Mouse (Mus musculus) midbrain, embryonic 16.5 days (tissue): ENCODE data around the gene Slc22a22. TPM values are rescaled to one million over a fixed set of nuclear protein-coding genes. Genes with fewer than 3 reads are reported as not detected.

Experiments used
- ATAC-seq: fragments of 200-750 bp; cut with Nextera tagmentation; 2 replicates; pipeline ENCODE4 v1.8.0; 2017; ENCODE audit warnings: moderate TSS enrichment
- H3K27ac ChIP-seq: fragments of 300-500 bp; sonication (generic); 2 replicates; pipeline ENCODE4 v1.5.1; 2014; ENCODE audit warnings: mild to moderate bottlenecking, low read length, mixed read lengths
- H3K27me3 ChIP-seq: fragments of 300-500 bp; sonication (generic); 2 replicates; pipeline ENCODE4 v1.6.1; 2014; ENCODE audit warnings: low read depth, low read length, mixed read lengths; ENCODE audit not compliant: control insufficient read depth, insufficient read depth
- H3K36me3 ChIP-seq: fragments of 300-500 bp; sonication (generic); 2 replicates; pipeline ENCODE4 v1.6.1; 2014; ENCODE audit warnings: mild to moderate bottlenecking, low read length, moderate library complexity, mixed read lengths; ENCODE audit not compliant: control insufficient read depth, insufficient read depth
- H3K4me1 ChIP-seq: fragments of 300-500 bp; sonication (generic); 2 replicates; pipeline ENCODE4 v1.6.1; 2014; ENCODE audit warnings: mild to moderate bottlenecking, low read length, mixed read lengths; ENCODE audit not compliant: control insufficient read depth, insufficient read depth
- H3K4me2 ChIP-seq: fragments of 300-500 bp; sonication (generic); 2 replicates; pipeline ENCODE4 v1.6.1; 2014; ENCODE audit warnings: mild to moderate bottlenecking, low read length, mixed read lengths
- H3K4me3 ChIP-seq: fragments of 300-500 bp; sonication (generic); 2 replicates; pipeline ENCODE4 v1.5.1; 2014; ENCODE audit warnings: low read depth, mild to moderate bottlenecking, low read length, moderate library complexity, mixed read lengths
- H3K9ac ChIP-seq: fragments of 300-500 bp; sonication (generic); 2 replicates; pipeline ENCODE4 v1.6.1; 2014; ENCODE audit warnings: low read depth, low read length, mixed read lengths
- H3K9me3 ChIP-seq: fragments of 300-500 bp; sonication (generic); replicated peaks from 2 replicates; pipeline ENCODE4 v1.6.1; 2014; ENCODE audit warnings: mild to moderate bottlenecking, low read length, mixed read lengths; ENCODE audit not compliant: control insufficient read depth, poor library complexity, severe bottlenecking
- WGBS: fragments of 180-500 bp; shearing (Covaris S2); extraction: QIAGEN DNeasy Blood & Tissue Kit; methylation state at CpG from one replicate; pipeline ENCODE4 v1.1.7; 2014; 5-methylcytosine and 5-hydroxymethylcytosine counted together
- polyA plus RNA-seq: library from polyadenylated mRNA; unstranded; fragments of >200 nt; fragmentation: Nextera tagmentation; extraction: Ambion mirVana; gene quantifications from 2 replicates; pipeline ENCODE4 v1.2.1, GENCODE M21; 2015

Slc22a22 gene
- polyA plus RNA-seq, 1 experiment from 2014 or later = not detected

DNA sequence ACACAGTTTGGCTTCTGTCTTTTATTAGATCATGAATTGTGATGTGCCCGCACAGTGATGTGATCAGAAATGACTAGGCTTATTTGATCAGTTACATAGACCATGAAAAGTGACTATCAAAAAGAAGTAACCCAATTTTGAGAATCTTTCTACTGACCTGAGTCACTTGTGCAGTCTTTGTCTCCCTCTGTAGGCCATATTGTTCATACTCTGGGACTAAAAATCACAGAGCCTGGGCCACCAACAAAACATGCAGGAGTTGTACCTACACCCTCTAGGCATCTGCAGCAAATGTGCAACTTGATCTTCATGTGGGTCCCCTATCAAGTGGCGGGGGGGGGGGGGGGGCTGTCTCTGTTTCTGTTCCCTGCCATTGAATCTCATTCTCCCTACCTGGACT lies 68.9 kb downstream of the Slc22a22 start:
- H3K9me3 ChIP-seq = no peaks in the 10 kb centered on the region
- no peak overlapping the region for H3K9ac ChIP-seq
- no peak overlapping the region for H3K4me2 ChIP-seq
- H3K36me3 ChIP-seq = no peaks in the 10 kb centered on the region
- no peak overlapping the region for H3K27ac ChIP-seq
- WGBS = 33% methylated on average over 2 of the region's 2 CpGs
- H3K4me1 ChIP-seq = no peaks in the 10 kb centered on the region
- no peak overlapping the region for H3K4me3 ChIP-seq
- H3K27me3 ChIP-seq = no peaks in the 10 kb centered on the region
- peak; percentile 54; the same call in 1 of the 2 replicates for ATAC-seq

DNA sequence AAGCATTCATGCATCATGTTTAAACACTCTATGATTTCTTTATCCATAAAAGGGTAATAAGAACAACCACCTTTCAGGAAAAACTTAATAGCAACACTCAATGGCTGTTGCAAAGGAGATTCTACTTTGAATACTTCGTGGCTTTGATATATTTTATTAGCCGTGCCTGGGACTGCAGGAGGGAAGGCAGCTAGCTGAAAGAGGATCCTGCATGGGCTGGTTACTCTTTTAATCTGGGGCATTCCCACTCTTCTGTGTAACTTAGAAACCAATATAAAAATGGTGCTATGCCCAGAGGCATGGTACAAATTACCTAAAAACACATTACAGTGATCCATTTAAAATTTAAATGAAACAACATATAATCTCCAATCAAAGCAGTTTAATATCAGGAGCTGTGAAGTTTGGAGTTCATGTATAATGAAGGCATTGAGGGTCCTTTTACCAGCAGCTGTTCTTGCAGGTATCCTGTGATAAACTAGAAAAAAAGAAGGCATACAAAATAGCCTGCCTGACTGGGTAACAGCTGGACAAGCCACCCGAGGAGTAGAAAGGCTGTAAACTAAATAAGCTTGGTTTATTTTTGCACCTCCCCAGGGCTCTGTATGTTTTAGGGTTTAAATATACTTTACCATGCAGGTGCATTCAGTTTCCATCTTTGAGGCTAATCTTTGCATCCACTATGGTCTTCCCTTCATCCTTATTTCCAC lies 78.8 kb downstream of the Slc22a22 start:
- Histone ChIP-seq H3K9ac (no peak overlapping the region), H3K4me1 (no peaks in the 10 kb centered on the region), H3K27me3 (no peaks in the 10 kb centered on the region), H3K36me3 (no peaks in the 10 kb centered on the region), H3K9me3 (no peaks in the 10 kb centered on the region), H3K27ac (no peak overlapping the region), H3K4me2 (no peak overlapping the region), H3K4me3 (no peak overlapping the region)
- WGBS = 36% methylated on average over 3 of the region's 3 CpGs
- ATAC-seq = no peak

DNA sequence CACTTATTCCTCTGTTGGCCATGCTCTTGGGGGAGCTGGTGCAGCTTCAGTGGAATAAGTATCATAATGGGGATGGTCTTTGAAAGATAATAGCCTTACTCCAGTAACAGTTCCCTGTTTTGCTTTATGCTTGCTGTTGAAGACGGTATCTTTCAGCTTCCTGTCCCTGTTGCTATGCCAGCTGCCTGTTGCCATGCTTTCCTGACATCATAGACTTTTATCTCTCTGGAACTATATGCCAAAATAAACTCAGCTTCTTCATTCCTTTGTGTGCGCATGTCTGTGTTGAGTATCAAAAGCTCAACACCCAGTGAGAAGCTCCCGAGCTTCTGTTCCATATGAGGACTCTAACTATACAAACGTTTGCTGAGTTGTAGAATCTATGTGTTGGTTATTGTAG lies 83.4 kb downstream of the Slc22a22 start:
- no peak overlapping the region for H3K27ac ChIP-seq
- H3K4me2 ChIP-seq = no peak overlapping the region
- 82% methylated on average over 4 of the region's 4 CpGs for WGBS
- no peaks in the 10 kb centered on the region for H3K36me3 ChIP-seq
- H3K9ac ChIP-seq = no peak overlapping the region
- H3K4me3 ChIP-seq = no peak overlapping the region
- H3K9me3 ChIP-seq = no peaks in the 10 kb centered on the region
- H3K4me1 ChIP-seq = no peaks in the 10 kb centered on the region
- no peak for ATAC-seq
- H3K27me3 ChIP-seq = no peaks in the 10 kb centered on the region

DNA sequence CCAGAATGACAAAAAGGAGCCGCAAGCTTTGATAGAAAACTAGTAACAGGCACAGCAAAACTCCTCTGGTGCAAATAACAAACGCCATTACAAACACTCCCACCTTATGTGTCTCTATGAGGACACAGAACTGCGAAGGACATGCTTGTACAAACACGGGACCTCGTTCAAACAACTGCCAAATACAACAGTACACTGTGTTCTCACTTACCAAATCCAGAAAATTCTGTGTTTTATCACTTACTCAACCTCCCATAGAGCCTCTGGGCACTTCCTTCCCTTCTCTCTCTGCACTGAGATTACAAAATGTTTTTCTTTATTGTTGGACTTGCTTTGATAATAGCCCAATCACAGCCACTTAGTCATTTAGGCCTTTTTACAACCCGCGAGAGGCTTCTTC lies 97.0 kb downstream of the Slc22a22 start:
- Histone ChIP-seq H3K4me1 (no peaks in the 10 kb centered on the region), H3K27me3 (no peaks in the 10 kb centered on the region), H3K9me3 (no peaks in the 10 kb centered on the region), H3K36me3 (no peaks in the 10 kb centered on the region), H3K4me2 (no peak overlapping the region), H3K9ac (no peak overlapping the region), H3K27ac (no peak overlapping the region), H3K4me3 (no peak overlapping the region)
- WGBS = 87% methylated on average over 7 of the region's 7 CpGs
- no peak for ATAC-seq

DNA sequence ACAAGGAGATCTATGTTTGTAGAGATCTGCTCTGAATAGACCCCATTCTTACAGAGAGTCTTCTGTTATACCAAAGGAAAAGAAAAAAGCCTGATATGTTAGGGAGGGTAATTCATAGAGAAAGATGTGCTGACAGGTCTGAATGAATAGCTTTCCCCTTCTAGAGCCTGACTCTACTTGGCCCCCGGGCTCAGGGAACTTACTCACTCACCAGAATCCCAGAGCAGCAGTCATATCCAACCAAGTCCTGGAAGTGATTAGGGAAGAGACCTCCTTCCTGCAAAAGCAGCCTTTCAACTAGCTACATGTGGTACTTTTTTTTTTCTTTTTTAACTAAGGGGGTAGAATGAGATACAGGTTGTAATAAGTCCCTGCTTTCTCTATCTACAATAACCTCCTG lies 111.0 kb downstream of the Slc22a22 start:
- Histone ChIP-seq H3K9me3 (no peaks in the 10 kb centered on the region), H3K27ac (no peak overlapping the region), H3K9ac (no peak overlapping the region), H3K4me2 (no peak overlapping the region), H3K36me3 (no peaks in the 10 kb centered on the region), H3K4me1 (no peaks in the 10 kb centered on the region), H3K4me3 (no peak overlapping the region), H3K27me3 (no peaks in the 10 kb centered on the region)
- WGBS = 77% methylated on average over 1 of the region's 1 CpGs
- ATAC-seq = no peak

DNA sequence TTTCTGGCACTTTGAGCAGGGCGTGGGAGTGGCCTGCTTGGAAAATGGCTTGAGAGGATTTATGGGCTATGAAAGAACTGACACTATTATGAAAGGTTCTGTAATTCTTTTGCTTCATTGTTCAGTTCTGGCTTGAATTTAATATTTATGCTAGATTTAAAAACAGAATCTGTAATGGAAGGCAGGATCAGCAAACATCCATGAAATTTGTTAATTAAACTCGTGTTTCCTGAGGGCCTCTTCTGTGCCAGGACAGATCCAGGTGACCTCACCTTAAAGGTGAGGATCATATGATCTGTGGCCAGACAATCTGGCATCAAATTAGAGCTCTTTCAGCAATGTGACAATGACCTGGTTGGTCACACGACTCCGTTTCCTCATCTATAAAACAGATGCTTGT lies 122.1 kb downstream of the Slc22a22 start:
- H3K4me1 ChIP-seq = no peaks in the 10 kb centered on the region
- H3K27ac ChIP-seq = no peak overlapping the region
- H3K36me3 ChIP-seq = no peaks in the 10 kb centered on the region
- H3K4me3 ChIP-seq = no peak overlapping the region
- no peak overlapping the region for H3K9ac ChIP-seq
- H3K9me3 ChIP-seq = no peaks in the 10 kb centered on the region
- H3K27me3 ChIP-seq = no peaks in the 10 kb centered on the region
- H3K4me2 ChIP-seq = no peak overlapping the region
- 92% methylated on average over 4 of the region's 4 CpGs for WGBS
- ATAC-seq = no peak

DNA sequence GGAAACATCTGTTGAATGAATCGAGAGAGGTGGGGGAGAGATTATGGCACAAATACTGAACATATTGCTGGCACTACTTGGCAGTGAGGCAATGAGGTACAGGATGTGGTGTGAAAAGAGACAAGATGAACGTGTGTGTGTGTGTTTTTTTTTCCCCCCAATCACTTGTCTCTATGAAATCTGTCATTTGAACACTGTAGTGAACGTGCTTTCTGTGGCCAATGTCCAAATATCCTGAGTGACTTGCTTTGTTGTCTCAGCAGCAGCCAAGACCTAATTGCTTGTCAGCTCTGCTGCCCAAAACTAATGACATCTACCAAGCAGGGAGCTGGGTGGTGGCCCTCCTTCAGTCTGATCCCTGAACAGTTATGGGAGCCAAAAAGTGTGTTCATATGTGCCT lies 136.9 kb downstream of the Slc22a22 start:
- no peak overlapping the region for H3K4me2 ChIP-seq
- H3K36me3 ChIP-seq = no peaks in the 10 kb centered on the region
- H3K9ac ChIP-seq = no peak overlapping the region
- no peaks in the 10 kb centered on the region for H3K4me1 ChIP-seq
- no peak overlapping the region for H3K4me3 ChIP-seq
- no peak for ATAC-seq
- no peaks in the 10 kb centered on the region for H3K9me3 ChIP-seq
- H3K27ac ChIP-seq = no peak overlapping the region
- no peaks in the 10 kb centered on the region for H3K27me3 ChIP-seq
- WGBS = 60% methylated on average over 3 of the region's 3 CpGs

DNA sequence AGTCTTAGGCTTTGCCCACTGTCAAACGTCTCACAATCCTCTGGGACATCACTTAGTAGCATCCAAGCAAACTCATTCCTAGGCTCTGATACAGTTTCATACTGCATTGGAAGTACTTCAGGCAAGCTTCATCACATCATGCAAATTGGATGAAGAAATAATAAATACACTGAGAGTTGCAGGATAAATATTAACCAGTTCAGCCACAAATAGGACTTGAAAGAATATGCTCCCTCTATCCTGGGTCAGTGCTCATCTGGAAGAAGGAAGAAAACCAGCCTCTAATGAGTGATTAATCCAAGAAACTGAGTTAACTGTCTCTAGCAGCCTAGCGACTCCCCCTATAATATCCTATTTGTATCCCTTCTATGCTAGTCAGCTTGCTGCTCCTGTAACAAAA lies 146.1 kb downstream of the Slc22a22 start:
- Histone ChIP-seq H3K4me3 (no peak overlapping the region), H3K36me3 (no peaks in the 10 kb centered on the region), H3K9ac (no peak overlapping the region), H3K27me3 (no peaks in the 10 kb centered on the region), H3K4me1 (no peaks in the 10 kb centered on the region), H3K4me2 (no peak overlapping the region), H3K9me3 (no peaks in the 10 kb centered on the region), H3K27ac (no peak overlapping the region)
- WGBS = 84% methylated on average over 2 of the region's 2 CpGs
- ATAC-seq = no peak

DNA sequence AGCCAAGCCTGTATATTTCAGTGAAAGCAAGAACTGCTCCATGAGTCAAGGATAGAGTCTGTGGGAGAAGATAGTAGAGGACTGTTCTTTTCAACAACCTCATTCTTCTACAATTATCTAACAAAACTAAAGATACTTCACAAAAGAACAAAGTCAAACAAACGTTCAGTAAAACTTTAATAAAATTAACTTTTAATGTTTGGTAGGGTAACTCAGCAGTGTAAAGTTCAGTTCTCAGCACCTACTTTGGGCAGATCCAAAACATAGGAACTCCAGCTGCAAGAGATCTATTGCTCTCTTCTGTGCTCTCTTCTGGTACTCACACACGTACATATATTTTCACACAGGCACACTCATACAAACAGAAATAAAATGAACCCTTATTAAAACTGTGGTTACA lies 159.4 kb downstream of the Slc22a22 start:
- Histone ChIP-seq H3K9ac (no peak overlapping the region), H3K4me2 (no peak overlapping the region), H3K27me3 (no peaks in the 10 kb centered on the region), H3K36me3 (no peaks in the 10 kb centered on the region), H3K9me3 (no peaks in the 10 kb centered on the region), H3K27ac (no peak overlapping the region), H3K4me1 (no peaks in the 10 kb centered on the region), H3K4me3 (no peak overlapping the region)
- WGBS = 88% methylated on average over 2 of the region's 2 CpGs
- no peak for ATAC-seq
